Mouse (Mus musculus) midbrain, embryonic 14.5 days (tissue): ENCODE data around the gene Nt5c2. TPM values are rescaled to one million over a fixed set of nuclear protein-coding genes. Genes with fewer than 3 reads are reported as not detected.

Experiments
- ATAC-seq: fragments of 200-750 bp; cut with Nextera tagmentation; 2 replicates; pipeline ENCODE4 v1.8.0; 2017; ENCODE audit warnings: moderate number of reproducible peaks, moderate library complexity; ENCODE audit not compliant: low FRiP score, low TSS enrichment
- DNase-seq: peaks from one replicate; pipeline ENCODE4 v3.0.0-alpha.2; 2015
- H3K27ac ChIP-seq: fragments of 300-500 bp; sonication (generic); replicated peaks from 2 replicates; pipeline ENCODE4 v1.5.1; 2014; ENCODE audit warnings: mild to moderate bottlenecking, low read depth, low read length, moderate library complexity
- H3K27me3 ChIP-seq: fragments of 300-500 bp; sonication (generic); 2 replicates; pipeline ENCODE4 v1.6.1; 2014; ENCODE audit warnings: low read length, control low read depth, mixed read lengths; ENCODE audit not compliant: control insufficient read depth, insufficient read depth
- H3K36me3 ChIP-seq: fragments of 300-500 bp; sonication (generic); 2 replicates; pipeline ENCODE4 v1.6.1; 2014; ENCODE audit warnings: low read length, control low read depth; ENCODE audit not compliant: control insufficient read depth, insufficient read depth
- H3K4me1 ChIP-seq: fragments of 300-500 bp; sonication (generic); 2 replicates; pipeline ENCODE4 v1.6.1; 2014; ENCODE audit warnings: mild to moderate bottlenecking, antibody characterized with exemption, low read length, control low read depth; ENCODE audit not compliant: control insufficient read depth, insufficient read depth
- H3K4me2 ChIP-seq: fragments of 300-500 bp; sonication (generic); 2 replicates; pipeline ENCODE4 v1.6.1; 2014; ENCODE audit warnings: mild to moderate bottlenecking, low read length, moderate library complexity
- H3K4me3 ChIP-seq: fragments of 300-500 bp; sonication (generic); replicated peaks from 2 replicates; pipeline ENCODE4 v1.5.1; 2014; ENCODE audit warnings: low read depth, low read length
- H3K9ac ChIP-seq: fragments of 300-500 bp; sonication (generic); replicated peaks from 2 replicates; pipeline ENCODE4 v1.6.1; 2014; ENCODE audit warnings: mild to moderate bottlenecking, low read length, moderate library complexity
- H3K9me3 ChIP-seq: fragments of 300-500 bp; sonication (generic); 2 replicates; pipeline ENCODE4 v1.6.1; 2016; ENCODE audit warnings: low read length, control low read depth, mixed read lengths; ENCODE audit not compliant: control insufficient read depth
- WGBS: fragments of 180-500 bp; shearing (Covaris S2); extraction: QIAGEN DNeasy Blood & Tissue Kit; methylation state at CpG from one replicate; pipeline ENCODE4 v1.1.7; 2014; 5-methylcytosine and 5-hydroxymethylcytosine counted together
- polyA plus RNA-seq: library from polyadenylated mRNA; unstranded; fragments of >200 nt; fragmentation: Nextera tagmentation; extraction: Ambion mirVana; gene quantifications from 2 replicates; pipeline ENCODE4 v1.2.1, GENCODE M21; 2014

Gene Nt5c2
- polyA plus RNA-seq = 89.9 and 91.1 TPM in 2 replicates

DNA sequence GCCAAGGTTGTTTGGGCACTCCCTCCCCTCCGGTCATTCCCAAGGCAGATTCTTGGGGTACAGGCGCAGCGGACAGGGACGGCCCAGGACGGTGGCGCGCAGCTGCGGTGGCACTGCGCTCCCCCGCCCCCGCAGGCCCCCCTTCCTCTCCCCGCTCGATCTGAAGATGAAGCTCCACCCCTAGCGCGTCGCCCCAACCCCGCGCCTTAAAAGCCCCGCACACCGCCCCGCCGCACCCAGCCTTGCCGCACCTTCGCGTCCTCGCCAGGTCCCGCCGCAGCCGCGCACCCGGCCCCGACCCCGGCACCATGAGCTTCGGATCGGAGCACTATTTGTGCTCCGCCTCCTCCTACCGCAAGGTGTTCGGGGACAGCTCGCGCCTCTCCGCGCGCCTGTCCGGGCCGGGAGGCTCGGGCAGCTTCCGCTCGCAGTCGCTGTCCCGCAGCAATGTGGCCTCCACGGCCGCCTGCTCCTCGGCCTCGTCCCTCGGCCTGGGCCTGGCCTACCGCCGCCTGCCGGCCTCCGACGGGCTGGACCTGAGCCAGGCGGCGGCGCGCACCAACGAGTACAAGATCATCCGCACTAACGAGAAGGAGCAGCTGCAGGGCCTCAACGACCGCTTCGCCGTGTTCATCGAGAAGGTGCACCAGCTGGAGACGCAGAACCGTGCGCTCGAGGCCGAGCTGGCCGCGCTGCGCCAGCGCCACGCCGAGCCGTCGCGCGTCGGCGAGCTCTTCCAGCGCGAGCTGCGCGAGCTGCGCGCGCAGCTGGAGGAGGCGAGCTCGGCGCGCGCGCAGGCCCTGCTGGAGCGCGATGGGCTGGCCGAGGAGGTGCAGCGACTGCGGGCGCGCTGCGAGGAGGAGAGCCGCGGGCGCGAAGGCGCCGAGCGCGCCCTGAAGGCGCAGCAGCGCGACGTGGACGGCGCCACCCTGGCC is at the start of gene Nt5c2, which contains the start of gene Ina:
TSS of gene Nt5c2 (minus strand) at position 707 of the 935 bp plus-strand sequence.
TSS of gene Ina (plus strand) at position 252 of the 935 bp plus-strand sequence.
- H3K9ac ChIP-seq = peak within 1 kb of the TSS; percentile 88
- DNase-seq = peak; percentile 94
- peaks cover 6% of the 10 kb centered on the region; the same call in 1 of the 2 replicates for H3K27me3 ChIP-seq
- under 1% methylated on average over 121 of the region's 124 CpGs for WGBS
- peak; percentile 91 for ATAC-seq
- peak within 1 kb of the TSS; percentile 80 for H3K4me3 ChIP-seq
- H3K36me3 ChIP-seq = no peaks in the 10 kb centered on the region
- H3K4me1 ChIP-seq = peaks cover 13% of the 10 kb centered on the region; the same call in 1 of the 2 replicates
- peak within 1 kb of the TSS; percentile 95 for H3K27ac ChIP-seq
- no peaks in the 10 kb centered on the region for H3K9me3 ChIP-seq
- peak within 1 kb of the TSS; percentile 60 for H3K4me2 ChIP-seq

DNA sequence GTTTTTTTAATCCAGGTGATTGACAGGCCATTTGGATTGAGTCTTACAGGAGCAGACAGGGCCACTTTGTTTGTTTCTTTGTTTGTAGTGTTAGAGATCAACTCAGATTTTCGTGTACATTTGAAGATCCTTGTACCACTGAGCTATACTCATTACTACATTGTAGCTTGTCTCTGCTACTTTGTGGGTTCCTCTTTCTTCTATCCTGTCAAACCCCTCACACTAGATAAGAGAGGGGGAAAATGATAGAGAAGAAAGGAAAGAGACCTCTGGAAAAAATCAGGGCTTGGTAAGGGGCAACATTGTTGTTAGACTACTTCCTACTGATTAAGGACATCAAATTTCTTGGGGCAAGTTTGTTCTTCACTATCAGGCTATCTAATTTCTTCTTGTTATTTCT is 42.7 kb upstream of the Nt5c2 start:
- Histone ChIP-seq H3K4me1 (no peaks in the 10 kb centered on the region), H3K4me2 (no peak overlapping the region), H3K4me3 (no peak overlapping the region), H3K27me3 (no peaks in the 10 kb centered on the region), H3K9me3 (no peaks in the 10 kb centered on the region), H3K9ac (no peak overlapping the region), H3K36me3 (no peaks in the 10 kb centered on the region), H3K27ac (no peak overlapping the region)
- 71% methylated on average over 1 of the region's 1 CpGs for WGBS
- DNase-seq (no peak), ATAC-seq (no peak)

GRCm38 (mm10) chr19:47053471-47053870 is 38.5 kb upstream of the Nt5c2 start:
- Histone ChIP-seq H3K4me2 (no peak overlapping the region), H3K9me3 (no peaks in the 10 kb centered on the region)

DNA sequence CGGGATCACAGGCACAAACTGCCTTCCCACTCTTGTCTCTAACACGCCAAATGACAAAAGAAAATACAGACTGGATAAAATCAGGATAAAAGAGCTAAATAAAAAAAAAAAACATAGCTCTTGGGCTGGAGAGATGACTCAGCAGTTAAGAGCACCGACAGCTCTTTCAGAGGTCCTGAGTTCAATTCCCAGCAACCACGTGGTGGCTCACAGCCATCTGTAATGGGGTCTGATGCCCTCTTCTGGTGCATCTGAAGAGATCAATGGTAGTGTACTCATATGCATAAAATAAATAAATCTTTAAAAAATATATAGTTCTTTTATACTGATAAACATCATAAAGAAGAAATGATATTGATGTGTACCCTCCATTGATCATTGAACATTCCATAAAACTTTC is 38.0 kb upstream of the Nt5c2 start:
- 83% methylated on average over 4 of the region's 4 CpGs for WGBS
- no peak overlapping the region for H3K4me2 ChIP-seq
- no peaks in the 10 kb centered on the region for H3K27me3 ChIP-seq
- no peak overlapping the region for H3K9ac ChIP-seq
- H3K4me1 ChIP-seq = peaks cover 13% of the 10 kb centered on the region
- H3K36me3 ChIP-seq = 0 out of 2 replicates have a peak, but pooled peaks cover 3% of the 10 kb centered on the region
- H3K9me3 ChIP-seq = no peaks in the 10 kb centered on the region
- DNase-seq = no peak
- no peak for ATAC-seq
- H3K4me3 ChIP-seq = no peak overlapping the region
- no peak overlapping the region for H3K27ac ChIP-seq

More at GRCm38 (mm10) chr19:47053471-47053870, 38.5 kb upstream of the Nt5c2 start:
- Histone ChIP-seq H3K27me3 (no peaks in the 10 kb centered on the region), H3K4me3 (no peak overlapping the region), H3K36me3 (no peaks in the 10 kb centered on the region), H3K9ac (no peak overlapping the region), H3K4me1 (peaks cover 13% of the 10 kb centered on the region), H3K27ac (no peak overlapping the region)
- DNase-seq (no peak), ATAC-seq (no peak)
- 91% methylated on average over 4 of the region's 4 CpGs for WGBS

DNA sequence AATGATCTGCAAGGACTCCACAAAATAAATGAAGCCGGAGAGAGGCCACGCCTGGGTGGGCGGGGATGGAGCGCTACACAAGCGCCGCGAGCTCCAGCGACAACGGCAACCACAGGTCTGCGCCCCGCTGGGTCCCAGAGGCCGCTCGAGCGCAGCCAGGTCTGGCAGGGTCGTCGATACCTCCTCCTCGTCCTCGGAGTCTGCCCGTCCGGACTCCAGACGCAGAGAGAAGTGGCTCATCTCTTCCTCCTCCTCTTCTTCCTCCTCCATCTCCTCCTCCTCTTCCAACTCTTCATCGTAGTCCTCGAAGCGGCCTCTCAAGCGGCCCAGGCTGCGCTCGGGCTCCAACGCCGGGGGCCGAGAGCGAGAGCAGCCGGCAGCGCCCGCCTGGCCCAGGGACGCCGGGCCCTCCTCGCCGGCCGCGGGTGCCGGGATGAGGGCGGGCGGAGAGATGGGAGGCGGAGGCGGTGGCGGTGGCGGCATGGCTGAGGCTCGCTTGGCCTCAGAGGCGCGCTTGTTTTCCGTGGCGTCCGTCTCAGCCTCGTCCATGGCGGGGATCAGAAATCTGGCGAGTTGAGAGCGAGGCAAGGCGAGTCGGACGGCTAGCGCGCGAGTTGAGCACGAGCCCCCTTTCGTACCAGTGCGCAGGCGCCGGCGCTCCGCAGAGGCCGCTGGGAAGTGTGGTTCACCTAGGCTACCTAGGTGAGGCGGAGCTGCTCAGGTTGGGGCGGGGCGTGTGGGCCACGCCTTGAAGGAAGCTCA is 35.5 kb upstream of the Nt5c2 start, which contains the start of gene Pcgf6:
TSS of gene Pcgf6 (minus strand) at position 636 of the 762 bp plus-strand sequence.
- H3K4me1 ChIP-seq = peaks cover 13% of the 10 kb centered on the region
- H3K4me3 ChIP-seq = peak within 1 kb of the TSS; percentile 81
- H3K9ac ChIP-seq = peak within 1 kb of the TSS; percentile 91
- H3K4me2 ChIP-seq = peak within 1 kb of the TSS; percentile 62
- WGBS = under 1% methylated on average over 75 of the region's 75 CpGs
- no peaks in the 10 kb centered on the region for H3K27me3 ChIP-seq
- H3K27ac ChIP-seq = peak within 1 kb of the TSS; percentile 94
- peak; percentile 90 for ATAC-seq
- H3K36me3 ChIP-seq = peaks cover 21% of the 10 kb centered on the region
- DNase-seq = peak; percentile 94
- no peaks in the 10 kb centered on the region for H3K9me3 ChIP-seq

DNA sequence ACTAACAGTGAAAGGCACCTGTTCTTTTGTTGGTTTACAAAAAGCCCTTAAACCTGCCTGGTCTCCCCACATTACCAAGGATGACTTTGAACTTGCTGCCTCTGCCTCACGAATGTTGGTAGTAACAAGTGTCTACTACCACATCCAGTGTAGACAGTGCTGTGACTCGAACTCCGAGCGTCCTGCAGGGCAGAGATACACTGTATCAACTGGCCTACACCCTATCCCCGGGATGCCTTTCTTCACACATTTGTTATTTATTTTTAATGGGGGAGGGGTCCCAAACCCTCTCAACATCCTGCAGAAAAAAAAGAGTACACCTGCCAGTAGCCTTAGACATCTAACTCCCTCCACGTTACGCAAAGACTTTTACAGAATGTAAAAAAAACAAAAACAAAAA is 34.9 kb upstream of the Nt5c2 start:
- DNase-seq (no peak), ATAC-seq (no peak)
- Histone ChIP-seq H3K4me2 (peak overlapping the region; percentile 62), H3K27ac (peak overlapping the region; percentile 94), H3K27me3 (no peaks in the 10 kb centered on the region), H3K36me3 (peaks cover 24% of the 10 kb centered on the region), H3K4me3 (peak overlapping the region; percentile 81), H3K9ac (peak overlapping the region; percentile 91), H3K9me3 (no peaks in the 10 kb centered on the region), H3K4me1 (peaks cover 13% of the 10 kb centered on the region)
- 7% methylated on average over 7 of the region's 7 CpGs for WGBS

- peak overlapping the region; percentile 91; the same call in 1 of the 2 replicates for H3K9ac ChIP-seq
Observed at GRCm38 (mm10) chr19:47049061-47049460, 34.1 kb upstream of the Nt5c2 start.

DNA sequence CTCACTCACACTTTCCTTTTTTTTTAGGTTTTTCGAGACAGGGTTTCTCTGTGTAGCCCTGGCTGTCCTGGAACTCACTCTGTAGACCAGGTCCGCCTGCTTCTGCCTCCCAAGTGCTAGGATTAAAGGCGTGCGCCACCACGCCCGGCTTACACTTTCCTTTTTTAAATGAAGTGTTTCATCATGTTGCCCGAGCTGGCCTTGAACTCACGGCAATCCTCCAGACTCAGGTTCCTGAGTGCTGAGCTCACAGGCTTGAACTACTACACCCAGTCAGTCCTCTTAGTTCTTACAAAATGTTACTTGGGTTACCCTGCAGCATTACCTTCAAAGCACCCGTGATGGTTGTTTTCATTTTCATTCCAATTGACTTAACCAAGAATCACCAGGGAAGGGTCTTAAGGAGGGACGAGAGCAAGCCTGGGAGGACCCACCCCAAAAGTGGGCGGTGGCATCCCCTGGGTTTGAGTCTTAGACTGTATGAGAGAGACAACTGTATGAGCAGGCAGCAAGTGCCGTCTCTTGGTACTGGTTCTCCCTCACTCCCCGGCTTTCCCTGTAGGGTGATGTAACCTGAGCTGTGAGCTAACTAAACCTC is 32.4 kb upstream of the Nt5c2 start:
- Histone ChIP-seq H3K4me3 (no peak overlapping the region), H3K27me3 (no peaks in the 10 kb centered on the region), H3K4me2 (no peak overlapping the region), H3K4me1 (peaks cover 13% of the 10 kb centered on the region), H3K36me3 (peaks cover 28% of the 10 kb centered on the region), H3K9me3 (no peaks in the 10 kb centered on the region), H3K27ac (no peak overlapping the region), H3K9ac (no peak overlapping the region)
- DNase-seq (no peak), ATAC-seq (no peak)
- 88% methylated on average over 13 of the region's 13 CpGs for WGBS

More at GRCm38 (mm10) chr19:47049061-47049460, 34.1 kb upstream of the Nt5c2 start:
- Histone ChIP-seq H3K27me3 (no peaks in the 10 kb centered on the region), H3K4me1 (peaks cover 13% of the 10 kb centered on the region), H3K4me3 (no peak overlapping the region), H3K27ac (no peak overlapping the region), H3K36me3 (peaks cover 24% of the 10 kb centered on the region), H3K4me2 (peak overlapping the region; percentile 62), H3K9me3 (no peaks in the 10 kb centered on the region)
- ATAC-seq = no peak
- 64% methylated on average over 4 of the region's 4 CpGs for WGBS
- DNase-seq = no peak
